Mouse (Mus musculus) left cerebral cortex, postnatal 36 days (tissue): ENCODE data around the gene Slc41a1. TPM values are rescaled to one million over a fixed set of nuclear protein-coding genes. Genes with fewer than 3 reads are reported as not detected.

Source experiments
- DNase-seq, 2 experiments: peaks; one replicate each; pipeline ENCODE4 v3.0.0; 2021 to 2022; ENCODE audit warnings: low spot score in 2 of 2, mixed read lengths in 1 of 2
- intact Hi-C: fragments of 180-260 bp; cut with DNase I; formaldehyde crosslinking; loops from one replicate; pipeline ENCODE4 v1.15.1; 2025
- total RNA-seq, 2 experiments: library from RNA; stranded (reverse); gene quantifications; 2 replicates each; pipeline ENCODE4 v1.2.3; 2021

The Slc41a1 gene
- total RNA-seq, 2 experiments from 2014 or later, result 42.8 to 51.5 TPM

- no peak for DNase-seq
- intact Hi-C loops, result no loop called here
Observed at GRCm38 (mm10) chr1:131867946-131868290, 40.6 kb downstream of the Slc41a1 start.

DNA sequence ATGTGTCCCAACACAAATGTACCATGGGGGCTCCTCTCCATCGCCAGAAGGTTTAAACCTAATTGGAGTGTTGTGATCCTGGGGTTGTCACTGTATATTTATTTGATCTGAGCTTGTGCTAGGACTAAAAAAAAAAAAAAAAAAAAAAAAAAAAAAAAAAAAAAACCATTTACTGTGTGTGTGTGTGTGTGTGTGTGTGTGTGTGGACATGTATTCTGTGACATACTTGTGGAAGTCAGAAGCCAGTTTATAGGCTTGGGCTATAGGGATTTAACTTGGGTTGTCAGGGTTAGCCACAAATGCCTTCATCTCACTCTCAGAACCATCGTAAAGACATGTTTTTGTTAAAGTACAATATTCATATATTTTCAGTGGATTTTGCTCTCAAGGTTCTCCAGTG lies 42.3 kb downstream of the Slc41a1 start:
- DNase-seq, result no peak
- intact Hi-C loops, result no loop called here

GRCm38 (mm10) chr1:131872856-131873255 lies 45.6 kb downstream of the Slc41a1 start:
- intact Hi-C loops, result no loop called here
- no peak for DNase-seq

GRCm38 (mm10) chr1:131879816-131880215 lies 52.5 kb downstream of the Slc41a1 start:
- no peak for DNase-seq
- intact Hi-C loops, result no loop called here

DNA sequence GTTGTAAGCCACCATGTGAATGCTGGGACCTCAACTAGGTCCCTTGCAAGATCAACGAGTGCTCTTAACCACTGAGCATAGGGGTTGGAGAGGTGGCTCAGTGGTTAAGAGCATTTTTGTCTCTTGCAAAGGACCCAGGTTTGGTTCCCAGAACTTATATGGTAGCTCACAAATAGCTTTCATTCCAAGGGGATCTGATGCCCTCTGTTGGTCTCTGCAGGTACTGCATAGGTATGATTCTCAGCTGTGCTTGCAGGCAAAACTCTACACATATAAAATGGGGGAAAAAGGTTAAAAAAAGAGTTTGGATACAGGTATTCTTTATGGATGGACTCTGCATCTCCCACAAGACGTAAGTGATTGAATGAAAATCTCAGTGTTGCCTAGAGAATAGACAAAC lies 55.5 kb downstream of the Slc41a1 start:
- DNase-seq, result no peak
- intact Hi-C loops, result no loop called here

- no peak for DNase-seq
- intact Hi-C loops, result no loop called here
Observed at GRCm38 (mm10) chr1:131886173-131886572, 58.9 kb downstream of the Slc41a1 start.

DNA sequence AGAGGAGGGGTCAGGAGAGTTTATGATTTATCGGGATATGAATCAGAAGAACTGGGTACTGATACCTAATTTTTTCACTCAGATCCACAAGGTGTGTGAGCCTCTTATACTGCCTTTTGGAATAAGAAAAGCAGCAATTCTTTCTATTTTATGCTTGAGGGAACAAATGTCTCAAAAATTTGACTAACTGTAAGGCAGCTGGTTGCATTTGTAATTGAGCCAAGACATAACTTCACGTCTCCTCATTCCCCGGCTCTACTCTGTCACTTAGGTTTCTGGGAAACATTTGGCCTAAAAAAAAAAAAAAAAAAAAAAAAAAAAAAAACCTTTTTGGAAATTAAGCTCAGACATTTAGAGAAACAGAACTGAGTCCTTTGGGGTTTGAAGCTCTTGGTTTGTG lies 59.3 kb downstream of the Slc41a1 start:
- no peak for DNase-seq
- intact Hi-C loops, result no loop called here

GRCm38 (mm10) chr1:131890043-131890658 lies 62.9 kb downstream of the Slc41a1 start:
- intact Hi-C loops, result no loop called here
- DNase-seq, result no peak

- intact Hi-C loops, result no loop called here
- no peak for DNase-seq
Observed at GRCm38 (mm10) chr1:131891436-131891835, 64.1 kb downstream of the Slc41a1 start.

Other genes with a start within 250 kb of the Slc41a1 start
- gene Avpr1b, start 228.3 kb upstream of the Slc41a1 start, total RNA-seq, result not detected
- under 1 TPM in 1 of 2 experiments, not detected in 1; 0.17 TPM for gene Ctse, start 189.2 kb upstream of the Slc41a1 start, total RNA-seq
- 1 to 10 TPM; 3.0 to 3.3 TPM for gene Rab7b, start 138.8 kb upstream of the Slc41a1 start, total RNA-seq
- under 1 TPM; 0.07 to 0.16 TPM for gene Slc26a9, start 83.5 kb upstream of the Slc41a1 start, total RNA-seq
- 1 to 10 TPM; 1.5 to 2.2 TPM for gene Pm20d1, start 30.1 kb upstream of the Slc41a1 start, total RNA-seq
- 1 to 10 TPM; 6.9 to 7.1 TPM for gene Rab29, start 39.7 kb downstream of the Slc41a1 start, total RNA-seq
- 100 to 1,000 TPM; 144 to 148 TPM for gene Nucks1, start 83.0 kb downstream of the Slc41a1 start, total RNA-seq
- gene Slc45a3, start 135.5 kb downstream of the Slc41a1 start, total RNA-seq, result 1 to 10 TPM; 1.0 to 1.4 TPM
- gene Elk4, start 180.1 kb downstream of the Slc41a1 start, total RNA-seq, result 10 to 100 TPM; 48.7 to 54.6 TPM
- 100 to 1,000 TPM in 1 of 2 experiments, 10 to 100 TPM in 1; 77.5 to 101 TPM for gene Mfsd4a, start 240.6 kb downstream of the Slc41a1 start, total RNA-seq